Mouse (Mus musculus): ENCODE measurements around the gene Olfr1474. TPM values are rescaled to one million over a fixed set of nuclear protein-coding genes. Genes with fewer than 3 reads are reported as not detected.

The Olfr1474 gene
- polyA plus RNA-seq (2017; shearing (Covaris generic)) = 1 to 10 TPM in 1 of 2 experiments, not detected in 1; 1.1 TPM

DNA sequence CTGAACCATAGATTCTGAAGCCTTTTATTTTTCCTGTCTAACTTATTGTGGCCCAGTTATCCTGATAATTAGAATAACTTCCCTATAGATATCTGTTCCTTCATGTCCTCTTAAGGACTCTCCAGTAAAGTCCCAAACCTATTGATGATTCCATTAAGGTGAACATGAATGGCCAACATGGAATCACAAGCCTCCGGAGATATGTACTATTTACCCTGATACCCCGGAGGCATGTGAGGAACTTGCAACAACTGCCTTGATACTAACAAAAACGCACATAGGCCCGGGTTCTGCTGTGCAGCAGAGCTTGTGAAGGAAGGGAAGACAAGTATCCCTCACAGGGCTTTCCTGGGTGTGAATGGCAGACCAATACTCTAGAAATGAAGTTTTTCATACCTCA is at the start of gene Olfr1474:
Gene Olfr1474, plus strand, starts transcription at position 301 of the 400 bp plus-strand sequence.

DNA sequence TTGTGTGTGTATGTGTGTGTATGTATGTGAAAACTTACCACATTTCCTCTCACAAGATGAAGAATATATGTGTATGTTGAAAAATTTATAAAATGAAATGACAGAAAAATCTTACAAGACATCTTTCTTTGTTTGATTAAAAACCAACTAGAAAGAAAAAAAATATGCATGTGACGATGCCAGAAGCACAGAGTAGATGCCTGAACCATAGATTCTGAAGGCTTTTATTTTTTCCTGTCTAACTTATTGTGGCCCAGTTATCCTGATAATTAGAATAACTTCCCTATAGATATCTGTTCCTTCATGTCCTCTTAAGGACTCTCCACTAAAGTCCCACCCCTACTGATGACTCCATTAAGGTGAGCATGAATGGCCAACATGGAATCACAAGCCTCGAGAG is 26.3 kb upstream of the Olfr1474 start, which contains the start of gene Olfr1471:
Gene Olfr1471, plus strand, starts transcription at position 301 of the 400 bp plus-strand sequence.

DNA sequence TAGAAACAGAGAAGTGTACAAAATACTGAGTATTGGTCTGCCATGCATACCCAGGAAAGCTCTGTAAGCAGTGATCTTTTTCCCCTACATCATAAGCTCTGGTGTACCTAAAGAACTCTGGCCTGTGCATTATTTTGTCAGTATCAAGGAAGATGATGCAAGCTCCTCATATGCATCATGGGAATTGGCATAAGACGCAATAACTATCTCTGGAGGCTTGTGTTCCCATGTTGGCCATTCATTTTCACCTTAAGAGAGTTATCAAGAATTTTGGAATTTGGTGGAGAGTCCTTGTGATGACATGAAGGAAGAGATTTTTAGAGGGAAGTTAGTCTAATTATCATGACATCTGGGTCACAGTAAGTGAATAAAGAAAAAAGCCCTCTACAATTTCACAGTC is 13.4 kb upstream of the Olfr1474 start, which contains the start of gene Olfr1472:
Gene Olfr1472, minus strand, starts transcription at position 101 of the 400 bp plus-strand sequence.

DNA sequence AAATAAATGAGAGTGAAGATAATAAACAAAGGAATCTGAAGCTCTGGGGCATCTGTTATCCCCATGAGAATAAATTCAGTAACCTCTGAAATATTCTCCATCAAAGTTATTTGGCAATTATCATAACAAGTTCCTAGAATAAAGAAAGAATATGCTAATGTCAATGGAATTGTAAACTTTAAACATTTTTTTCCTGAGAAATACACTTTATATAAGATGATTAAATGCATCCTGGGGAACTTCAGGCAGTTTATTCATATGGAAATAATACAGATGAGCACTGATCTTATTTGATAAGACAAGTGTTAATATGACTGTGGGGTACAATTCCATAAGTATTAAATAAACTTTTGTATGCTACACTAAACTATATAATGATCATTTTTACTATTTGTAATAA is 10.7 kb downstream of the Olfr1474 start, which contains the start of gene Olfr1475:
Gene Olfr1475, minus strand, starts transcription at position 101 of the 400 bp plus-strand sequence.

DNA sequence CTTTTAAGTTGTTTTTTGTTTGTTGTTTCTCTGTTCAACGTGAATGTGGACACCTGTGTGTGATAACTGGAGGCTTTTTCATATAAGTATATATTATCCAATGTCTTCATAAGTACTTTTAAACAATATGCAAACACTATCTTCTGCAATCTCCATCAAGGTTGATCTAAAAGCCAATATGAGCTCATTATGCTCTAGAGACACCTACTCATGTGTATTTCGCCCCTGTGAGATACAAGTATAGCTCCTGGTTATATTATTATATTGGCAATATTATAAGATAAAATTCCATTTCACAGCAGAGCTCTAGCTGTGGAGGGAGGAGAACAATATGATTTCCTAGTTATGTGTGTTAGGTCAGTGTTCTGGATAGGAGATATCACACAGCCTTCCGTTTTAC is 30.9 kb downstream of the Olfr1474 start, which contains the start of gene Olfr1477:
Gene Olfr1477, plus strand, starts transcription at position 301 of the 400 bp plus-strand sequence.

Other genes starting within 250 kb of the Olfr1474 start
- not detected for gene Olfr1463, start 238.2 kb upstream of the Olfr1474 start, polyA plus RNA-seq (2017; shearing (Covaris generic))
- gene Olfr1465, start 154.0 kb upstream of the Olfr1474 start, polyA plus RNA-seq (2017; shearing (Covaris generic)) = not detected
- not detected for gene Olfr1466, start 130.7 kb upstream of the Olfr1474 start, polyA plus RNA-seq (2017; shearing (Covaris generic))
- gene Olfr1467, start 107.3 kb upstream of the Olfr1474 start, polyA plus RNA-seq (2017; shearing (Covaris generic)) = under 1 TPM; 0.06 to 0.65 TPM
- 1 to 10 TPM in 1 of 2 experiments, under 1 TPM in 1; 0.39 to 1.0 TPM for gene Olfr1469, start 61.7 kb upstream of the Olfr1474 start, polyA plus RNA-seq (2017; shearing (Covaris generic))
- 1 to 10 TPM in 1 of 2 experiments, under 1 TPM in 1; 0.13 to 1.2 TPM for gene Olfr1471, start 26.2 kb upstream of the Olfr1474 start, polyA plus RNA-seq (2017; shearing (Covaris generic))
- gene Olfr1472, start 13.5 kb upstream of the Olfr1474 start, polyA plus RNA-seq (2017; shearing (Covaris generic)) = not detected
- gene Olfr1475, start 10.6 kb downstream of the Olfr1474 start, polyA plus RNA-seq (2017; shearing (Covaris generic)) = not detected
- under 1 TPM in 1 of 2 experiments, not detected in 1; 0.53 TPM for gene Olfr1477, start 31.0 kb downstream of the Olfr1474 start, polyA plus RNA-seq (2017; shearing (Covaris generic))
- gene Olfr1480, start 58.3 kb downstream of the Olfr1474 start, polyA plus RNA-seq (2017; shearing (Covaris generic)) = not detected
- gene Olfr1484, start 113.9 kb downstream of the Olfr1474 start, polyA plus RNA-seq (2017; shearing (Covaris generic)) = not detected
- not detected for gene Olfr1487, start 147.8 kb downstream of the Olfr1474 start, polyA plus RNA-seq (2017; shearing (Covaris generic))
- under 1 TPM in 1 of 2 experiments, not detected in 1; 0.04 TPM for gene Olfr1489, start 162.1 kb downstream of the Olfr1474 start, polyA plus RNA-seq (2017; shearing (Covaris generic))
- gene Olfr1490, start 181.5 kb downstream of the Olfr1474 start, polyA plus RNA-seq (2017; shearing (Covaris generic)) = not detected
- gene Olfr1491, start 227.7 kb downstream of the Olfr1474 start, polyA plus RNA-seq (2017; shearing (Covaris generic)) = under 1 TPM in 1 of 2 experiments, not detected in 1; 0.49 TPM

Measured in inflammation-experienced regulatory T-cells (primary cell).